Mouse (Mus musculus): ENCODE measurements at regions not wholly inside any gene's neighbourhood (a gene's known extent, or its start where the extent isn't known, plus 50 kb on each side); places are given as distances from the start of the nearest gene placed in this dataset.

- in situ Hi-C loops (cut with MboI) = no loop called here
These were observed 210.6 kb downstream of the Xxylt1 start for GRCm38 (mm10) chr16:30870676-30871075.

GRCm38 (mm10) chr16:30872147-30872546 lies 209.1 kb downstream of the Xxylt1 start:
- in situ Hi-C loops (cut with MboI) = no loop called here

- in situ Hi-C loops (cut with MboI) = no loop called here
These were observed 207.6 kb downstream of the Xxylt1 start for GRCm38 (mm10) chr16:30873493-30874211.

DNA sequence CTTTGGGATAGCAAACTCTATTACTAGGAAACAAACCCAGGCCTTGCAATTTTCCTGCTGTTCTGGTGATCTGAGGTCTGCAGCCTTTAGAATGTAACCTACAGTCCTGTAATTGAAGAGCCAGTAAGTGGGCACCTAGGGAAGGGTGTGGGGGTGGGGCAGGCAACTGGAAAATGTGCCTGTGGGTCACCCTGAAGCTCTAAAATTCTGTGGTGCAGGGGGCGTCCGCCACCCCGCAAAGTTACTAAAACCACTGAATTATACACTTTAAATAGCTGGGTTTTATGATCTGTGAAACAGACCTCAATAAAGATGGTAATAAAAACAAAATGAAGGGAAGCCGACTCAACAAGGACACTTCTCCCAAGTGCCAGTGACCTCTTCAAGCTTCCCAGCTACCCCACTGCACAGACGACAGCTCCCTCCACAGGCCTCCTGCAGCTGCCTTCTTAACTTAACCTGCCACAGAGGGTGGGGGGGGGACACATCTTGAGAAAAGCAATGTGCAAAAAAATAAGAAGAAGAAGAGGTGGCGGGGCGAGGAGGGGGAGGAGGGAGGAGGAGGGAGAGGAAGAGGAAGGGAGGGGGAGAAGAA lies 205.9 kb downstream of the Xxylt1 start:
- in situ Hi-C loops (cut with MboI) = no loop called here

DNA sequence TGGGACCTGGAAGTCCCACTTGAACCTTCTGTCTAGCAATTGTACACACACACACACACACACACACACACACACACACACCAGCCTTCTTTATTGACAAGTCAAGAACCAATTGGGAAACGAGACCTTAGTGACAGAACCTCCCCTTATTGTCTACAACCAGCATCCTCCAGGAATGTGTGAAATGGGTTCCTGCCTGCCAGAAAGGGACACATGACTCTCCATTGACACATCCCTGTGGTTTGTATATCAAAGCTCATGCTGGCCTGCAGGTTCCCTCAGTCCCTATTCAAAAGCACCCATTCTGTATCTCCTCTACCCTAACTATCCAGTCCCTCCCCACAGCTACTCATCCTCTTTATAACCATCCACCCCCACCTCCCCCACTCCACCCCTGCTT lies 202.4 kb downstream of the Xxylt1 start:
- in situ Hi-C loops (cut with MboI) = no loop called here

DNA sequence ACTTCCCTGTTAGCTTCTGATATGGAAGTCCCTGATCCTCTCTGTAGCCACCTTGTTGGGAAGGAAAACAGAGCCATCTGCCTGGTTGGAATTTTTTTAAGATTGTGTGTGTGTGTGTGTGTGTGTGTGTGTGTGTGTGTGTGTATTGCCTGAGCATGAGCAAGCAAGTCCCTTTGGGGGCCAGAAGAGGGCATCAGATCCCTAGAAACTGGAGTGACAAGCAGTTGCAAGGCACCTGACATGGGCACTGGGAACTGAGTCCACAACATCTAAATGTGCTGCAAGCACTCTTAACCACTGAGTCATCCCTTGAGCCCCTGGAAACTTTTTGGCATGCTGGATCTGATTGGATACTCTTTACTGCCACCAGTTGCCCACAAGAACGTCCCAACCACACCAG lies 201.4 kb downstream of the Xxylt1 start:
- in situ Hi-C loops (cut with MboI) = no loop called here

DNA sequence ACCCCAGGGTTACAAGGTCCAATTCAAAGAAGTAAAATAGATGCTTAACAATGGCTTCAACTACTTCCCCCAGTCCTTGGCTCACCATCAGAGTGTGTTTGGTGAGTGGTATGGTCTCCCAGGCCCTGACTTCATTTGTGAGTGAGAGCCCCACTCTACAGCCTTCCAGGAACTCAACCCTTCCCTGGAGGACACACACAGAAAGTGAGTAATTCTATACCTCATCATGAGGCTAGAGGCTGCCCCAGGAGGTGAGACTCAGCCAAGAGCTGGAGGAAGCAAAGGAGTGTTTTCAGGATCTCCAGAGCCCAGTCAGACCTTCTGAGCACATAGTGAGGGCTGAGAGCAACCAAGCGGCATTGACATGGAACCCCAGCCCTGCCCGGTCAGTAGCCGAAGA lies 200.6 kb downstream of the Xxylt1 start:
- in situ Hi-C loops (cut with MboI) = no loop called here

DNA sequence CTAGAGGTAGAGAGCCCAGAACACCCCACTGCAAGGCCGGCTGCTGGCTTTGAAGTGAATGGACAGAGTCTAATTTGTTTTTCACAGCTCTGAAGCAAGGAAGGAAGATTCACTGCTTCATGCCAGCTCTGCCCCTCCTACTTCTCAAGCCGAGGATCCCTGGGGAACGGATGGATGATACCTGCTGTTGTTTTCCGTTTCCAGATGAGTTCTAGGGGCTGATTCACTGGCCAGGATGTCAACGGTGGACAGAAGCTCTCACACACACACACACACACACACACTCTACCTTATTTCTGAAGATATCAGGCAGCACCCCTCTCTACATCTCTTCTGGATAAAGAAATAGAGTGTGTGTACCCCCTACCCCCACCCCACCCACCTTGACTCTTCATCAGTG lies 200.0 kb downstream of the Xxylt1 start:
- in situ Hi-C loops (cut with MboI) = no loop called here

- in situ Hi-C loops (cut with MboI) = no loop called here
These were observed 197.6 kb downstream of the Xxylt1 start for GRCm38 (mm10) chr16:30883490-30884188.

DNA sequence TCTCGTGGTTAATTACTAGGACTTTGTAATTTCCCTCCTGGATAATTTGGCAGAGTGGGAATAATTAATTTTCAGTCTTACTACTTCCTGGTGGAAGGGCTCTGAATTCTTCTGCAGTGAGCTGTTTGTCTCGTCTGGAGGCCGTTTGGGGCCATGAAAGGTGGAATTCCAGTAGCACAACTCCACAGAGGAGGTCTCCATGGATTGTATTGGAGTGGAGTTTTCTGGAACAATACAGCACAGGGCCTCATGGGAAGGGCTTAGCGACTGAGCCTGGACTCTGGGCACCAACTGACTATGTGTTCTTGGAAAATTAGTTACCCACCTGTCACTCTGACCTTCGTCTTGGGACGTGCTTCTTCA lies 197.1 kb downstream of the Xxylt1 start:
- in situ Hi-C loops (cut with MboI) = no loop called here

GRCm38 (mm10) chr16:30886982-30887381 lies 194.2 kb downstream of the Xxylt1 start:
- in situ Hi-C loops (cut with MboI) = no loop called here

DNA sequence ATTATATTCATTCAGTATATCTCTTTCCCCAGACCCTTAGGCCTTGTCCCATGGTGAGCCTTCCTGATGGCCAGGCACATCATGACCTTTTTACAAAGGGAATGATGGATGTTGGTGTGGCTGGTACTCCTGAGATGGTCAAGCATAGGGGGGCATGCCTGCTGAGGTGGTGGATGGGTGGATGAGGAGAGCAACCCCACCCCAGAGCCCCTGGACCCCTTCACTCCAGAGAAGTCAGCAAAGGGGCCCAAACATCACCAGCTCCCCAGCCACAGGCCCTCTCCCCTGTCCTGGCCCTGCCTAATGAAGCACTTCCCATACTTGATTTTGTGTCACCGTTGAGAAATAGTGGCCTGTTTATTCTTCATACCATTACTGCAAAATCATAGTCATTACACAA lies 193.7 kb downstream of the Xxylt1 start:
- in situ Hi-C loops (cut with MboI) = no loop called here

DNA sequence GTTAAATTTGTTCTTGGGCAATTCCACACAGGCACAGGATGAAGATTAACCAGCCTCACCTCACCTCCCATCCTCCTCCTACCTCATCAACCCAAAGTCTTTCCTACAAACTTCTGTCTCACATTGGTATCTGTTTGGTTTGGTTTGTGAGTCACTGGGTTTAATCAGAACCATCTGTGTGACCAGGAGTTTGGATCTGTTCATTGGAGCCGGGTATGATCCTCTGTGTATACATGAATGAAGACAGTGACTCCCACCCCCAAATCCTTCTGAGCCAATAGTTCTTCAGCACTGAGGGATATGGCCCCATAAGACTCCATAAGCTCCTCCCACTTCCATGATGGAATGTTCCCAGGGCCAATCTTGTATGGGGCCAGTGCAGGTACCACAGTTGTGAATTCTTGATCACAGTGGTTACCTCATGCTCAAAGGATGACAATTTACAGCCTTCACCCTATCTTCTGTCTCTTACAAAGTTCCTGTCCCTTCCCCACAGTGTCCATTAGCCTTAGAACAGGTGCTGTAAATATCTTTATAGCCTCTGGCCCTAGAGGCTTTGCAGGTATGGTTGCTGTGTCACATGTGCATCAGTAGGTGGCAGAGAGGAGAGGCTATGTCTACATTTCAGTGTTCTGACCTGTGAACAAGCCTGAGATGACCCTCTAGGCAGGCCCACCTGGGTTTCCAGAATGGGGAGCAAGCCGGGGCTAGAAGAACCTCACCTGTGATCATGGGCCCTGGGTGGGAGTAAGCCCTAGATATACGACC lies 192.5 kb downstream of the Xxylt1 start:
- in situ Hi-C loops (cut with MboI) = no loop called here

DNA sequence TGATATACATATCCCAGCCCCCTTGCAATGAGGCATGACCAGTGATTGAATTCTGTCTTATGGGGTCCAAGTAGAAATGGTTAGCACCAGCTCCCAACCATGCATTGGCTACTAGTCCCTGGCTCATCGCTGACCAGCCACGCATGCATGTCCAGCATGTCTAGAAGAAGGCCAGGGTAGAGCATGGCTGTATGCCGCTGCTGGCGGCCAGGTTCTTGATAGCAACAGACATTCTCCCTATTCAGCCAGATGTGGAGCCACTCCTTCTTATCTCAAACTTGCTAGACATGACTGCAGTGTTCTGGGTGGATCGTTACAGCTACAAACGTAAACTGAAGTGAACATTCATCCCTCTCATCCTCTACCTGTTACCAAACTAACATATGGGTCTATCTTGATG lies 188.6 kb downstream of the Xxylt1 start:
- in situ Hi-C loops (cut with MboI) = no loop called here

DNA sequence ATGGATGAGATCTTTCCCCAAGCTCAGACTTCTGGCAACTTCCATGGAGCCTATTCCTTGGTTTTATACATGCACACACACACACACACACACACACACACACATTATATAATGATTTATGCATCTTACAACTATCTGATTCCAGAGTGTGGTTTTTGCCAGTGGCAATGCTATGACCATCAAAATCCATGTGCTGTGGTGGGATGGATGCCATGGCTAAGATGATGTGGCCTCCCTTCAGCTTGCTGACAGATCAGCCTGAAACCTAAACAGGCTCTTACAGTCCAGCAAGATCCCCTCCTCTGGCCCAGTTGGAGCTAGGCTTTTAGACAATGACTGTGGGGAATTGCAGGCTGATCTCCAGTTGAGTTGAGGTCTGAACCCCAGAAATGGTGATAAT lies 187.1 kb downstream of the Xxylt1 start:
- in situ Hi-C loops (cut with MboI) = no loop called here

DNA sequence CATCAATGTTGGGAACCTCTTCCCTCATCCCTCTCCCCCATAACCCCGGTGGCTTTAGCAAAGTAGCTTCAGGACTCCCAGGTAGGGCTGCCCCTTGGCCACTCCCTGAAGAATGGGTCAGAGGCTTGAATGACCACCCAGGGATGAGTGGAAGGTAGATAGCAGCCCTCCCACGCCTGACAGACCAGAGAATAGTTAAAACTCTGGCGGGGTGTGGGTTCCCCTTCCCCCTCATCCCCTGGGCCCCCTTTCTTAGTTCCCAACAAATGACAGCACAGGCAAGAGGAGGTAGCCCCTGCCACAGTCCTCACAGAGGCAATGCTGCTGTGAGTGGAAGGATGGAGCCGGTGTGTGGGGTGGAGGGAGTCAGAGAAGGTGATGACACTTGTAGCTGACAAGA lies 186.2 kb downstream of the Xxylt1 start:
- in situ Hi-C loops (cut with MboI) = no loop called here

GRCm38 (mm10) chr16:30897371-30897770 lies 183.9 kb downstream of the Xxylt1 start:
- in situ Hi-C loops (cut with MboI) = no loop called here

DNA sequence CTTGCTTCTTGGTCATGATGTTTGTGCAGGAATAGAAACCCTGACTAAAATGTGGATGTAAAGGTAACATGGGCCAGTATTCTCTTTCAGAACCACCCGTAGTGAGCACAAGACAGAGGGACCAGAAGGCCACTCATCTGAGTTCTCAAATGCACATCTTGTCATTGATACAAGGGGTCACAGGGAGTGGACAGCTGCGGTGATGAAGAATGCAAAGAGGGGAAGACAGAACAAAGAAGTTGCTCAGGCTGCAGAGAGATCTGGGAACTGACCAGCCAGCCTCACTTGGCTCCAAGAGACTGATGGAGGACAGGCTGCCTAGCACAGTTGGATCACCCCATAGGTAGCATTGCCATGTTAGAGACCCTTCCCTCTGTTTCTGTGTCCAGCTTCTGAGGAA lies 181.1 kb downstream of the Xxylt1 start:
- in situ Hi-C loops (cut with MboI) = no loop called here

DNA sequence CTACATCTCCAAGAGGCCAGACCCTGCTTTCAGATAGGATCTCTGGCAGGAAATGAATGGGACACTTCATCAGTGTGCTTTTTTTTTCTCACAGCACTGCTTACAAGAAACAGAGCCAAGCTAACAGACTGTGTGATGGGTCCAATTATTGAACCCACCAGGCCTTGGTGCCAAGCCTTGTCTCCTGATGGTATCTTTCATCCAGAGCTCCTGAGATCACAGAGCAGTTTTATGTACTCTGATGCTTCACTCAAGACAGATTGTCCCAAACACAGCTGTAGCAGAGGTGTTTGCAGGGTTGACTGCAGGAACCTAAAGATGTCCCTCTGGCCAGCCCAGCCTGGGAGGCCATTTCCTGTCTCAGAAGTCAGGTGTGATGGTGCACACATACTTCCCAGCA lies 179.9 kb downstream of the Xxylt1 start:
- in situ Hi-C loops (cut with MboI) = no loop called here
